Mouse (Mus musculus): ENCODE data around the gene Pcgf1. TPM values are rescaled to one million over a fixed set of nuclear protein-coding genes. Genes with fewer than 3 reads are reported as not detected.
A peak's percentile ranks its signal among the peaks of the same experiment; 100 is the strongest.

Gene Pcgf1
- total and polyA plus RNA-seq, 2 experiments: 4.1 to 10.8 TPM

- H3K79me2 ChIP-seq (ENCODE audit: control insufficient read depth, insufficient read depth, low read length): no peaks in the 10 kb centered on the region
- DNase-seq (ENCODE audit: extremely low read depth, low read depth, low spot score): no peak
- H3K27me3 ChIP-seq (ENCODE audit: control insufficient read depth, insufficient read depth, low read length): no peaks in the 10 kb centered on the region
- H3K4me3 ChIP-seq (ENCODE audit: insufficient read depth, low read depth, low read length): no peak overlapping the region
- H3K27ac ChIP-seq (replicated peaks; ENCODE audit: insufficient read depth, low read depth, low read length): no peak overlapping the region
- TF ChIP-seq CTCF (IDR thresholded peaks at IDR 0.05; ENCODE audit: low read depth, low read length): no peak
- TF ChIP-seq POLR2A (IDR thresholded peaks at IDR 0.05; ENCODE audit: extremely low read depth, insufficient read depth, low read length): no peak
- no peaks in the 10 kb centered on the region; the same call in 1 of the 2 replicates for H3K36me3 ChIP-seq (ENCODE audit: control insufficient read depth, insufficient read depth, low read length)
- 94% methylated on average over 5 of the region's 5 CpGs for WGBS
- no peak overlapping the region for H3K9ac ChIP-seq (ENCODE audit: low read depth, low read length)
- peaks cover 14% of the 10 kb centered on the region for H3K4me1 ChIP-seq (ENCODE audit: control insufficient read depth, insufficient read depth, low read length)
Measured at GRCm38 (mm10) chr6:83122961-83123360, 45.3 kb downstream of the Pcgf1 start.

DNA sequence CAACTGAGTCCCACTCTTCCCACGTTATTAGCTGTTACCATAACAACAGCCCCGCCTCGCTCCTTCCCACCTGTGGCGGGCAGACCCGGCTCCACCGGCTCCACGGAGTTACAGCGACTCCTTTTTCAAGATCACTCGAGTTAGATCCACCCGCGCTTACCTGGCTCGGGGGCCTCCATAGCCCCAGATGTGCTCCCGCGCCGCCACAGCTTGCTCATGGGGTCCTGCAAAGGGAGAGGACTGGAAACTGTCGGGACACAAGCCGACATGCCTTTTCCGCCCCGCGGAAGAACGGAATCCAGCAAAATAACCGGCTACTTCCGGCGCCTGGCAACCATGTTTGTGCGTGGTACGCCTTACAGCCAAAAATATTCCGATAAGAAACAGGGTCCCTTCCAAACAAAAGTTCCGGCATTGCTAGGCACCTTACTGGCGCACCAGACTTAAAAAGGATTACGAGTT lies 47.2 kb downstream of the Pcgf1 start:
- Histone ChIP-seq H3K4me3 (ENCODE audit: insufficient read depth, low read depth, low read length) (peak overlapping the region; percentile 97), H3K4me1 (ENCODE audit: control insufficient read depth, insufficient read depth, low read length) (peaks cover 11% of the 10 kb centered on the region), H3K27ac (replicated peaks; ENCODE audit: insufficient read depth, low read depth, low read length) (peak overlapping the region; percentile 66), H3K27me3 (ENCODE audit: control insufficient read depth, insufficient read depth, low read length) (no peaks in the 10 kb centered on the region), H3K9ac (ENCODE audit: low read depth, low read length) (peak overlapping the region; percentile 96), H3K79me2 (ENCODE audit: control insufficient read depth, insufficient read depth, low read length) (no peaks in the 10 kb centered on the region), H3K36me3 (ENCODE audit: control insufficient read depth, insufficient read depth, low read length) (no peaks in the 10 kb centered on the region; the same call in 1 of the 2 replicates)
- under 1% methylated on average over 30 of the region's 30 CpGs for WGBS
- TF ChIP-seq CTCF (IDR thresholded peaks at IDR 0.05; ENCODE audit: low read depth, low read length) (no peak), POLR2A (IDR thresholded peaks at IDR 0.05; ENCODE audit: extremely low read depth, insufficient read depth, low read length) (peak; percentile 59; the same call in 1 of the 2 replicates)
- DNase-seq (ENCODE audit: extremely low read depth, low read depth, low spot score): peak; percentile 92

DNA sequence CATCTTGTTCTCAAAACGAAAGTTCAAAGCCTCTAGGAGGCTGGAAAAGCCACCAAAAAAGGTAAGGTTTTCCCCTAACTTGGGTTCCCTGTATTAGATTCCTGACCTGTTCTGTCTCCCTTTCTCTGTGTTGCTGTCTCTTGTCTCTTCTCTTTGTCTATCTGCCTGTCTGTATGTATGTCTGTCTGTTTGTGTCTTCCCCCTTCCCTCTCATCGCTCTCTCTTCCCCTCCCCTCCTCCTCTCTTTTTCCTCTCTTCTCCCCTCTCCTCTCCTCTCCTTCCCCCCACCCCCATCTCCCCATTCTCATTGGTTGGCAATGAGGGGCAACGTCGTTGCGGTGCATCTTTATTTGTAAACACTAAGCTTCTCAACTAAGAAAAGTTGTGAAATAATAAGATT lies 47.7 kb downstream of the Pcgf1 start, which contains the start of gene Ino80b:
Gene Ino80b, minus strand, starts transcription at position 101 of the 400 bp plus-strand sequence.
- DNase-seq (ENCODE audit: extremely low read depth, low read depth, low spot score): no peak
- H3K36me3 ChIP-seq (ENCODE audit: control insufficient read depth, insufficient read depth, low read length): no peaks in the 10 kb centered on the region; the same call in 1 of the 2 replicates
- 20% methylated on average over 5 of the region's 5 CpGs for WGBS

DNA sequence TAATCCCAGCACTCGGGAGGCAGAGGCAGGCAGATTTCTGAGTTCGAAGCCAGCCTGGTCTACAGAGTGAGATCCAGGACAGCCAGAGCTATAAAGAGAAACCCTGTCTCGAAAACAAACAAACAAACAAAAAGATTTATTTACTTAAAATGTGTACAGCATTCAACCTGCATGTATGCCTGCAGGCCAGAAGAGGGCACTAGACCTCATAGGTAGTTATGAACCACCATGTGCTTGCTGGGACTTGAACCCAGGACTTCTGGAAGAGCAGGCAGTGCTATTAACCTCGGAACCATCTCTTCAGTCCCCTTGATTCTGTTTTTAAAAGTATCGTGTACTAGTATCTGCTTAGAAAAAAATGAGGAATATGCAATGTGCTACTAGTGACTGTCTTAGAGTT lies 49.8 kb downstream of the Pcgf1 start:
- no peak for TF ChIP-seq POLR2A (IDR thresholded peaks at IDR 0.05; ENCODE audit: extremely low read depth, insufficient read depth, low read length)
- TF ChIP-seq CTCF (IDR thresholded peaks at IDR 0.05; ENCODE audit: low read depth, low read length): no peak; the same call in 1 of the 2 replicates
- no peak overlapping the region for H3K27ac ChIP-seq (replicated peaks; ENCODE audit: insufficient read depth, low read depth, low read length)
- no peaks in the 10 kb centered on the region for H3K79me2 ChIP-seq (ENCODE audit: control insufficient read depth, insufficient read depth, low read length)
- no peak overlapping the region for H3K4me3 ChIP-seq (ENCODE audit: insufficient read depth, low read depth, low read length)
- H3K9ac ChIP-seq (ENCODE audit: low read depth, low read length): no peak overlapping the region
- no peaks in the 10 kb centered on the region; the same call in 1 of the 2 replicates for H3K36me3 ChIP-seq (ENCODE audit: control insufficient read depth, insufficient read depth, low read length)
- peaks cover 10% of the 10 kb centered on the region for H3K4me1 ChIP-seq (ENCODE audit: control insufficient read depth, insufficient read depth, low read length)
- H3K27me3 ChIP-seq (ENCODE audit: control insufficient read depth, insufficient read depth, low read length): no peaks in the 10 kb centered on the region
- no peak for DNase-seq (ENCODE audit: extremely low read depth, low read depth, low spot score)
- WGBS: 96% methylated on average over 5 of the region's 5 CpGs

More for the DNA sequence above, 47.7 kb downstream of the Pcgf1 start, which contains the start of gene Ino80b:
- Histone ChIP-seq H3K27ac (replicated peaks; ENCODE audit: insufficient read depth, low read depth, low read length) (peak within 1 kb of the TSS; percentile 66), H3K9ac (ENCODE audit: low read depth, low read length) (peak within 1 kb of the TSS; percentile 96), H3K4me1 (ENCODE audit: control insufficient read depth, insufficient read depth, low read length) (peaks cover 7% of the 10 kb centered on the region), H3K79me2 (ENCODE audit: control insufficient read depth, insufficient read depth, low read length) (no peaks in the 10 kb centered on the region), H3K27me3 (ENCODE audit: control insufficient read depth, insufficient read depth, low read length) (no peaks in the 10 kb centered on the region), H3K4me3 (ENCODE audit: insufficient read depth, low read depth, low read length) (peak within 1 kb of the TSS; percentile 97)
- no peak for TF ChIP-seq CTCF (IDR thresholded peaks at IDR 0.05; ENCODE audit: low read depth, low read length)
- no peak for TF ChIP-seq POLR2A (IDR thresholded peaks at IDR 0.05; ENCODE audit: extremely low read depth, insufficient read depth, low read length)

Other genes starting within 250 kb of the Pcgf1 start
- gene Sema4f, start 138.1 kb upstream of the Pcgf1 start, total RNA-seq (2014; rRNA removed): not detected in 2 replicates
- not detected in 2 replicates for gene Sema4f, start 138.1 kb upstream of the Pcgf1 start, polyA plus RNA-seq (2012; rRNA removed)
- gene M1ap, start 131.0 kb upstream of the Pcgf1 start, total RNA-seq (2014; rRNA removed): not detected in 2 replicates
- gene M1ap, start 131.0 kb upstream of the Pcgf1 start, polyA plus RNA-seq (2012; rRNA removed): 0.17 TPM in 1 of 2 replicates, not detected in the other
- 1.2 and 2.2 TPM in 2 replicates for gene Dok1, start 44.4 kb upstream of the Pcgf1 start, total RNA-seq (2014; rRNA removed)
- 1.3 and 1.4 TPM in 2 replicates for gene Dok1, start 44.4 kb upstream of the Pcgf1 start, polyA plus RNA-seq (2012; rRNA removed)
- 1.2 and 1.3 TPM in 2 replicates for gene Loxl3, start 43.7 kb upstream of the Pcgf1 start, total RNA-seq (2014; rRNA removed)
- gene Loxl3, start 43.7 kb upstream of the Pcgf1 start, polyA plus RNA-seq (2012; rRNA removed): 0.85 and 1.1 TPM in 2 replicates
- 109 and 114 TPM in 2 replicates for gene Aup1, start 23.3 kb upstream of the Pcgf1 start, total RNA-seq (2014; rRNA removed)
- 593 and 598 TPM in 2 replicates for gene Aup1, start 23.3 kb upstream of the Pcgf1 start, polyA plus RNA-seq (2012; rRNA removed)
- 14.0 and 17.5 TPM in 2 replicates for gene Htra2, start 22.6 kb upstream of the Pcgf1 start, total RNA-seq (2014; rRNA removed)
- gene Htra2, start 22.6 kb upstream of the Pcgf1 start, polyA plus RNA-seq (2012; rRNA removed): 23.3 and 24.1 TPM in 2 replicates
- 7.4 and 7.5 TPM in 2 replicates for gene Dqx1, start 20.0 kb upstream of the Pcgf1 start, total RNA-seq (2014; rRNA removed)
- 8.1 and 9.6 TPM in 2 replicates for gene Dqx1, start 20.0 kb upstream of the Pcgf1 start, polyA plus RNA-seq (2012; rRNA removed)
- not detected in 2 replicates for gene Tlx2, start 7.6 kb upstream of the Pcgf1 start, total RNA-seq (2014; rRNA removed)
- not detected in 2 replicates for gene Tlx2, start 7.6 kb upstream of the Pcgf1 start, polyA plus RNA-seq (2012; rRNA removed)
- 0.65 and 0.81 TPM in 2 replicates for gene Lbx2, start 8.5 kb downstream of the Pcgf1 start, total RNA-seq (2014; rRNA removed)
- 0.34 and 1.1 TPM in 2 replicates for gene Lbx2, start 8.5 kb downstream of the Pcgf1 start, polyA plus RNA-seq (2012; rRNA removed)
- 3.0 and 3.4 TPM in 2 replicates for gene Ccdc142, start 23.7 kb downstream of the Pcgf1 start, total RNA-seq (2014; rRNA removed)
- 4.2 and 5.4 TPM in 2 replicates for gene Ccdc142, start 23.7 kb downstream of the Pcgf1 start, polyA plus RNA-seq (2012; rRNA removed)
- 1.4 and 1.8 TPM in 2 replicates for gene Gm42688, start 23.7 kb downstream of the Pcgf1 start, total RNA-seq (2014; rRNA removed)
- gene Gm42688, start 23.7 kb downstream of the Pcgf1 start, polyA plus RNA-seq (2012; rRNA removed): 2.0 and 2.5 TPM in 2 replicates
- 66.0 and 78.2 TPM in 2 replicates for gene Mrpl53, start 31.2 kb downstream of the Pcgf1 start, total RNA-seq (2014; rRNA removed)
- 73.8 and 80.0 TPM in 2 replicates for gene Mrpl53, start 31.2 kb downstream of the Pcgf1 start, polyA plus RNA-seq (2012; rRNA removed)
- 28.2 and 38.7 TPM in 2 replicates for gene Mogs, start 37.6 kb downstream of the Pcgf1 start, total RNA-seq (2014; rRNA removed)
- 51.3 and 66.1 TPM in 2 replicates for gene Mogs, start 37.6 kb downstream of the Pcgf1 start, polyA plus RNA-seq (2012; rRNA removed)
- 39.5 and 48.3 TPM in 2 replicates for gene Wbp1, start 43.7 kb downstream of the Pcgf1 start, total RNA-seq (2014; rRNA removed)
- gene Wbp1, start 43.7 kb downstream of the Pcgf1 start, polyA plus RNA-seq (2012; rRNA removed): 85.1 and 112 TPM in 2 replicates
- gene Ino80b, start 47.6 kb downstream of the Pcgf1 start, total RNA-seq (2014; rRNA removed): 9.5 and 10.3 TPM in 2 replicates
- 23.8 and 26.5 TPM in 2 replicates for gene Ino80b, start 47.6 kb downstream of the Pcgf1 start, polyA plus RNA-seq (2012; rRNA removed)
- 4.7 and 6.9 TPM in 2 replicates for gene Rtkn, start 57.6 kb downstream of the Pcgf1 start, total RNA-seq (2014; rRNA removed)
- 12.2 and 17.4 TPM in 2 replicates for gene Rtkn, start 57.6 kb downstream of the Pcgf1 start, polyA plus RNA-seq (2012; rRNA removed)
- gene Wdr54, start 78.5 kb downstream of the Pcgf1 start, total RNA-seq (2014; rRNA removed): 0.13 and 0.28 TPM in 2 replicates
- gene Wdr54, start 78.5 kb downstream of the Pcgf1 start, polyA plus RNA-seq (2012; rRNA removed): 1.7 and 2.4 TPM in 2 replicates
- gene 1700003E16Rik, start 78.5 kb downstream of the Pcgf1 start, total RNA-seq (2014; rRNA removed): 0.09 and 0.13 TPM in 2 replicates
- gene 1700003E16Rik, start 78.5 kb downstream of the Pcgf1 start, polyA plus RNA-seq (2012; rRNA removed): 0.22 and 0.29 TPM in 2 replicates
- 13.5 and 17.1 TPM in 2 replicates for gene Dctn1, start 88.1 kb downstream of the Pcgf1 start, total RNA-seq (2014; rRNA removed)
- gene Dctn1, start 88.1 kb downstream of the Pcgf1 start, polyA plus RNA-seq (2012; rRNA removed): 27.4 and 36.0 TPM in 2 replicates
- gene Slc4a5, start 142.0 kb downstream of the Pcgf1 start, total RNA-seq (2014; rRNA removed): under 0.01 and 0.07 TPM in 2 replicates
- gene Slc4a5, start 142.0 kb downstream of the Pcgf1 start, polyA plus RNA-seq (2012; rRNA removed): 0.28 TPM in 1 of 2 replicates, not detected in the other
- gene Mthfd2, start 248.0 kb downstream of the Pcgf1 start, total RNA-seq (2014; rRNA removed): 0.83 and 1.6 TPM in 2 replicates
- 0.98 and 1.1 TPM in 2 replicates for gene Mthfd2, start 248.0 kb downstream of the Pcgf1 start, polyA plus RNA-seq (2012; rRNA removed)
- 35.2 and 40.4 TPM in 2 replicates for gene Mob1a, start 248.1 kb downstream of the Pcgf1 start, total RNA-seq (2014; rRNA removed)
- gene Mob1a, start 248.1 kb downstream of the Pcgf1 start, polyA plus RNA-seq (2012; rRNA removed): 11.6 and 11.9 TPM in 2 replicates

All from liver, adult 2 months (tissue).